Mouse (Mus musculus) kidney, postnatal 0 days (tissue): ENCODE results near the gene Spdef. TPM values are rescaled to one million over a fixed set of nuclear protein-coding genes. Genes with fewer than 3 reads are reported as not detected.

Experiments used
- ATAC-seq: fragments of 200-750 bp; cut with Nextera tagmentation; replicated peaks from 2 replicates; pipeline ENCODE4 v1.8.0; 2017; ENCODE audit warnings: low read depth, moderate number of reproducible peaks, moderate TSS enrichment, moderate library complexity; ENCODE audit not compliant: low FRiP score
- DNase-seq: peaks from one replicate; pipeline ENCODE4 v3.0.0-alpha.2; 2016; ENCODE audit warnings: low spot score
- H3K27ac ChIP-seq: fragments of 300-500 bp; sonication (generic); 2 replicates; pipeline ENCODE4 v1.5.1; 2014; ENCODE audit warnings: mild to moderate bottlenecking
- H3K27me3 ChIP-seq: fragments of 300-500 bp; sonication (generic); 2 replicates; pipeline ENCODE4 v1.6.1; 2014; ENCODE audit warnings: low read length, mixed read lengths; ENCODE audit not compliant: insufficient read depth
- H3K36me3 ChIP-seq: fragments of 300-500 bp; sonication (generic); 2 replicates; pipeline ENCODE4 v1.6.1; 2014; ENCODE audit warnings: low read length, mixed read lengths; ENCODE audit not compliant: insufficient read depth
- H3K4me1 ChIP-seq: fragments of 300-500 bp; sonication (generic); replicated peaks from 2 replicates; pipeline ENCODE4 v1.6.1; 2014; ENCODE audit warnings: antibody characterized with exemption, low read length, mixed read lengths; ENCODE audit not compliant: insufficient read depth
- H3K4me2 ChIP-seq: fragments of 300-500 bp; sonication (generic); 2 replicates; pipeline ENCODE4 v1.6.1; 2014; ENCODE audit warnings: mild to moderate bottlenecking, low read length, moderate library complexity, mixed read lengths
- H3K4me3 ChIP-seq: fragments of 300-500 bp; sonication (generic); replicated peaks from 2 replicates; pipeline ENCODE4 v1.5.1; 2014; ENCODE audit warnings: low read depth, low read length
- H3K9ac ChIP-seq: fragments of 300-500 bp; sonication (generic); 2 replicates; pipeline ENCODE4 v1.6.1; 2014; ENCODE audit warnings: low read depth, low read length
- H3K9me3 ChIP-seq: fragments of 300-500 bp; sonication (generic); replicated peaks from 2 replicates; pipeline ENCODE4 v1.6.1; 2016; ENCODE audit warnings: low read length, inconsistent platforms, mixed read lengths
- CTCF ChIP-seq: IDR thresholded peaks from 2 replicates; pipeline ENCODE4 v1.5.1; 2016; ENCODE audit warnings: antibody characterized with exemption, low read depth, mild to moderate bottlenecking, moderate library complexity
- WGBS: fragments of 180-500 bp; shearing (Covaris S2); extraction: QIAGEN DNeasy Blood & Tissue Kit; methylation state at CpG from one replicate; pipeline ENCODE4 v1.1.7; 2014; 5-methylcytosine and 5-hydroxymethylcytosine counted together
- polyA plus RNA-seq: library from polyadenylated mRNA; unstranded; fragments of >200 nt; fragmentation: Nextera tagmentation; extraction: Ambion mirVana; gene quantifications from 2 replicates; pipeline ENCODE4 v1.2.1, GENCODE M21; 2015

Spdef gene
- polyA plus RNA-seq, 1 experiment from 2014 or later: 0.30 TPM

DNA sequence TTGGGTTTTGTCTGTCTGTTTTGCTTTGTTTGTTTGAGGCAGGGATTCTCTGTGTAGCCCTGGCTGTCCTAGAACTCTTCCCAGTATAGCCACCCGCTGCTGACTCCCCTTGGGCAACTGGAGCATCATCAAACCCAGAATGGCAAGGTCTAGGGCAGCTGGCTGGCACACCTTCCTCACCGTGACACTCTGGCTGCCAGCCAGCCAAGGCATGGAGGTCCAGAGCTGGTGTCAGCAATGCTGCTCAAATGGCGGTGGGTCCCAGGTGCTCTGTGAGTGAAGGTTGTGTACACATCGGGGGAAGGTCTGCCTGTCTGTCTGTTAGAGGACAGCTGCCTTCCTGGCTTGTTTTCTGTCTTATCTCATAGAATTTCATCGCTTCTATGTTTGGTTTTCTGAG is 3.4 kb upstream of the Spdef start:
- Histone ChIP-seq H3K27ac (no peak overlapping the region), H3K9me3 (no peaks in the 10 kb centered on the region), H3K4me1 (no peaks in the 10 kb centered on the region), H3K36me3 (no peaks in the 10 kb centered on the region), H3K27me3 (no peaks in the 10 kb centered on the region), H3K4me2 (no peak overlapping the region), H3K9ac (no peak overlapping the region), H3K4me3 (no peak overlapping the region)
- no peak for DNase-seq
- TF ChIP-seq CTCF: no peak
- no peak for ATAC-seq
- 70% methylated on average over 5 of the region's 5 CpGs for WGBS

DNA sequence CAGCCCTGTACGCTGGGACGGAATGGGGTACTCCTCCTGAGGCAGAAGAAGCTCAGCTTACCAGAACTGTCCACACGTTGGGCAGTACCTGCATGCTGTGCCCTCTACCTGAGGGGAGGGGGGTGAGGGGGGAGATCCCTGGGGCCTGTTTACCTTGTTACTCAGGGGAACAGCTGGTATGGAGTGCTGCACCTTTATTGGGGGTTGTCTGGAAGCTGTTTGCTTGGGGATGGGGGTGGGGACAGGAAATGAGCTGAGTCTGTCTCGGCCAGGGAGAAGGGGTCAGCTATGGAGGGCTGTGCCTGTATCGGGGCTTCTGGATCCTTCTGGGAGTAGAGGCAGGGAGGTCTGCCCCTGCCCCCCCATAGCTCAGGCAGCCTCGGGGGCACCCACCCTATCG is 2.2 kb downstream of the Spdef start:
- H3K9me3 ChIP-seq: no peaks in the 10 kb centered on the region
- no peak overlapping the region for H3K4me2 ChIP-seq
- no peak overlapping the region for H3K9ac ChIP-seq
- no peak for ATAC-seq
- TF ChIP-seq CTCF: no peak
- H3K27ac ChIP-seq: no peak overlapping the region
- 30% methylated on average over 7 of the region's 7 CpGs for WGBS
- no peaks in the 10 kb centered on the region for H3K27me3 ChIP-seq
- H3K4me3 ChIP-seq: no peak overlapping the region
- no peaks in the 10 kb centered on the region for H3K36me3 ChIP-seq
- DNase-seq: no peak
- H3K4me1 ChIP-seq: peaks cover 16% of the 10 kb centered on the region

DNA sequence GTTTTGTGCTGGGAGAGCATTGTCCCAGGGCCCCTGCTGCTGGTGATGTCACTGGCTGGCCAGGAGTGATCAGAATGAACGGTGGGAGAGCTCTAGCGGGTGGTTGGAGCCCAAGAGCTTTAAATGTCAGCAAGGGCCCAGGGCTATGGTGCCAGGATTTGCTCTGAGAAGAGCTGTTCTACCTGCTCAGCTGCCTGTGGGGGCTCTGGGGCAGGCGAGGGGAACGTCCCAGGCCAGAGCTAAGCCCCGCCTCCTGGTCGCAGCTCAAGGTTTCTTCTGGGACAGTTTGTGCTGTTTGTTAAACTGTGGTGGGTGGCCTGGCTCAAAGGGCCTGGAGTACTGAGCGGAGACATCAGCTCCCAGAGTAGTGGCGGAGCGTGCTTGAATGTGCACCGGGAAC is 3.3 kb downstream of the Spdef start:
- peak overlapping the region; percentile 18 for H3K4me2 ChIP-seq
- DNase-seq (peak; percentile 39), ATAC-seq (peak; percentile 51)
- no peak for TF ChIP-seq CTCF
- no peaks in the 10 kb centered on the region for H3K9me3 ChIP-seq
- 0 out of 2 replicates have a peak overlapping the region, but pooled peaks have one; percentile 10 for H3K9ac ChIP-seq
- peaks cover 16% of the 10 kb centered on the region for H3K4me1 ChIP-seq
- H3K36me3 ChIP-seq: no peaks in the 10 kb centered on the region
- WGBS: 16% methylated on average over 10 of the region's 10 CpGs
- no peaks in the 10 kb centered on the region for H3K27me3 ChIP-seq
- no peak overlapping the region for H3K4me3 ChIP-seq
- peak overlapping the region; percentile 54 for H3K27ac ChIP-seq

DNA sequence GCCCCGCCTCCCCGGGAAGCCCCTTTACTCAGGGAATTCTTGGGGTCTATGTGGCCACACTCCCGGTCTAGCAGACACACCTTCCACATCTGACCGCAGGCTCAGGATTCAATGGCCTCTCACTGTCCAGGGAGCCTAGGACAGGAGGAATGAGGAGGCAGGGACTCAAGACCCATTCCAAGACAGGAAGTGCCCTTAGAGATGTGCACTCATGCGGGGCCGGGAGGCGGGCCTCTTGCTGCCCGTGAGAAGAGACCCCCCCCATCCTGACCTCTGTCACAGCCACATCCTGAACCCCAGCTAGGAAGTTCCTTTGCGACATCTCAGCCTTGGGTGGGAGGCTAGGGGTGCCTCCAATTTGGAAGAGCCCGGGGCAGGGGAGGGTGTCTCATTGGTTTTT is 3.7 kb downstream of the Spdef start:
- Histone ChIP-seq H3K4me3 (no peak overlapping the region), H3K9me3 (no peaks in the 10 kb centered on the region), H3K27ac (peak overlapping the region; percentile 54), H3K9ac (0 out of 2 replicates have a peak overlapping the region, but pooled peaks have one; percentile 10), H3K27me3 (no peaks in the 10 kb centered on the region), H3K36me3 (no peaks in the 10 kb centered on the region), H3K4me2 (peak overlapping the region; percentile 18), H3K4me1 (peaks cover 16% of the 10 kb centered on the region)
- 19% methylated on average over 10 of the region's 10 CpGs for WGBS
- TF ChIP-seq CTCF: no peak
- peak; percentile 60; the same call in 1 of the 2 replicates for ATAC-seq
- DNase-seq: peak; percentile 46

DNA sequence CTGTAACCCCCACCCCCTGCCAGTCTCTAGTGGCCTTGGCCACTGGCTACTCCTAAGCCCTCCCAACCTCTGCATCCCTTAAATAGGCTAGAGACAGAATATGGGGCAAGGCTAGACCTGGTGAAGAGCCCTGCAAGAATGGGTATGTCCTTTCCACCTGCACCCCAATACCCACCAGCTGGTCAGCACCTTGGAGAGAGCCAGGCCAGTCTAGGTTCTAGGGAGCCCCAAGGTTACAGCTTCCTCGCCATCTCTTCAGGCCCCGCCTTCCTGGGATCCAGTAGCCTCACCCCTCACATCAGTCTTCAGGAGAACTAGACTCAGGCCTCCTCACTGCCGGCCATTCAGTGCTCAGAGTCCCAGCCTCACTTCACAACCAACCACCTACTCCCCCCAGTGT is 4.4 kb downstream of the Spdef start:
- Histone ChIP-seq H3K4me2 (no peak overlapping the region), H3K9me3 (no peaks in the 10 kb centered on the region), H3K4me3 (no peak overlapping the region), H3K36me3 (no peaks in the 10 kb centered on the region), H3K4me1 (peaks cover 16% of the 10 kb centered on the region), H3K27ac (no peak overlapping the region), H3K27me3 (no peaks in the 10 kb centered on the region), H3K9ac (no peak overlapping the region)
- ATAC-seq (no peak), DNase-seq (no peak)
- no peak for TF ChIP-seq CTCF
- WGBS: 32% methylated on average over 3 of the region's 3 CpGs

DNA sequence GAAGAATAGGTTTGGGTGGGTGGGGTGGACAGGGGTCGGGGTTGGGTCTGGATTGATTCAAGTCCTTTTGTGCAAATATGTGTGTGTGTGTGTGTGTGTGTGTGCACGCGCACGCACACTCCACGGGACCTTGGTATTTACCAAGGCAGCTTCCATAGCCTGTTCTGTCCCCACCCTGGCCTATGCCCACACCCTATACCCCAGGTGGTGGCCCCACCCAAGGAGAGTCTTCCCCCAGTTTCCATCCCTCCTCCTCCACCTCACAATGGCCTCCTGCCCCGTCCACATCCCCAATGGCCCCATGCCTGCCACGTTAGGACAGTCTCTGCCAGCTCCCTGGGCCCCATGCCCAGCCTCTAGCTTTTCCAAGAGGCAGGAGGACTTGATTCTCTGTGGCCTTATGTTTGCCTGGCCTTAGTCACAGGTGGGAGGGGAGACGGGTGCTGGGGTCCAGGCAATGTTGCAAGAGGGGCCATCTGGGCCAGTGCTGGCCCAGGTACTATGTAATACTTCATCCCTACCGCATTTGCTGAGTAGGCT is 7.6 kb downstream of the Spdef start:
- no peak overlapping the region for H3K27ac ChIP-seq
- no peak overlapping the region for H3K9ac ChIP-seq
- no peaks in the 10 kb centered on the region for H3K9me3 ChIP-seq
- H3K36me3 ChIP-seq: no peaks in the 10 kb centered on the region
- no peaks in the 10 kb centered on the region for H3K27me3 ChIP-seq
- H3K4me3 ChIP-seq: no peak overlapping the region
- no peak for ATAC-seq
- H3K4me1 ChIP-seq: peaks cover 13% of the 10 kb centered on the region
- no peak for DNase-seq
- TF ChIP-seq CTCF: no peak
- no peak overlapping the region for H3K4me2 ChIP-seq
- 84% methylated on average over 9 of the region's 9 CpGs for WGBS

DNA sequence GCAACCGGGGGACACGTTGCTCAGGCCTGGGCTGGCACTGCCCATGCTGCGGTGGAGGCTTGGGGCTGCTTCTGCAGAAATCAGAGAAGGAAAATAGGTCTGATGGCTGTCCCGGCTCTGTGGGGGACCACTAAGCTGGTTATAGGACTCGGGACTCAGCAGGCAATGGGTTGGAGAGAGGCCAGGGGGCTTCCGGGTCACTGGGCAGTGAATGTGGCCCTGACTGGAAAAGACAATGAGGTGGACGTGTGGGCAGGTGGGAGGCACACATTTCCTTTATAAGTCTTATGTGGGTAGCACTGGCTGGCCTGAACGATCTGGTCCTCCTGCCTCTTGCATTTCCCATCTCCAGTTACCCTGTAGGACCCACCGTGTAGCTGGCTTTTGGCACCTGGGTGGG is 8.4 kb downstream of the Spdef start:
- H3K9me3 ChIP-seq: no peaks in the 10 kb centered on the region
- H3K4me2 ChIP-seq: no peak overlapping the region
- peaks cover 7% of the 10 kb centered on the region for H3K4me1 ChIP-seq
- ATAC-seq (no peak), DNase-seq (no peak)
- no peak overlapping the region for H3K9ac ChIP-seq
- H3K36me3 ChIP-seq: no peaks in the 10 kb centered on the region
- 48% methylated on average over 9 of the region's 9 CpGs for WGBS
- H3K27me3 ChIP-seq: no peaks in the 10 kb centered on the region
- no peak overlapping the region for H3K27ac ChIP-seq
- no peak overlapping the region for H3K4me3 ChIP-seq
- TF ChIP-seq CTCF: no peak
